Mouse (Mus musculus) cerebellum, postnatal 10 days (tissue): Measurements from ENCODE around the gene Rps6ka5.
A peak's percentile ranks its signal among the peaks of the same experiment; 100 is the strongest.

ENCODE experiments used
- DNase-seq, 2 experiments: peaks; one replicate each; pipeline ENCODE4 v3.0.0; 2021; ENCODE audit warnings: mixed read lengths in 2 of 2

Gene Rps6ka5

DNA sequence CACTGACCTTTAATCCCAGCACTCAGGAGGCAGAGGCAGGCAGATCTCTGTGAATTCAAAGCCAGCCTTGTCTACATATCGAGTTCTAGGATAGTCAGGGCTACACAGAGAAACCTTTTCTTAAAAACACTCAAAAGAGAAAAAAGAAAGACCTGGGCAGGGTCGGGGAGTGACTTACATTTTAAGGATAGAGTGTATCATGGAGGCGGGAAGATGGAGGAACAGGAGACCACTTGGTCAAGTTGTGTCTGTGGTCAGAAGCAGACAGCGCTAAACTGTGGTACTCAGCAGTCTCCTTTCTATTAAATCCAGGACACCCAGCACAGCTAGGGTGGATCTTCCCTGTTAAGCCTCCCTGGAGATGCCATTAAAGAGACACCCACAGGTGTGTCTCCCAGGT lies at the start of gene Rps6ka5:
Rps6ka5 (minus strand) TSS at position 333 of the 400 bp plus-strand sequence.
- no peak for DNase-seq

DNA sequence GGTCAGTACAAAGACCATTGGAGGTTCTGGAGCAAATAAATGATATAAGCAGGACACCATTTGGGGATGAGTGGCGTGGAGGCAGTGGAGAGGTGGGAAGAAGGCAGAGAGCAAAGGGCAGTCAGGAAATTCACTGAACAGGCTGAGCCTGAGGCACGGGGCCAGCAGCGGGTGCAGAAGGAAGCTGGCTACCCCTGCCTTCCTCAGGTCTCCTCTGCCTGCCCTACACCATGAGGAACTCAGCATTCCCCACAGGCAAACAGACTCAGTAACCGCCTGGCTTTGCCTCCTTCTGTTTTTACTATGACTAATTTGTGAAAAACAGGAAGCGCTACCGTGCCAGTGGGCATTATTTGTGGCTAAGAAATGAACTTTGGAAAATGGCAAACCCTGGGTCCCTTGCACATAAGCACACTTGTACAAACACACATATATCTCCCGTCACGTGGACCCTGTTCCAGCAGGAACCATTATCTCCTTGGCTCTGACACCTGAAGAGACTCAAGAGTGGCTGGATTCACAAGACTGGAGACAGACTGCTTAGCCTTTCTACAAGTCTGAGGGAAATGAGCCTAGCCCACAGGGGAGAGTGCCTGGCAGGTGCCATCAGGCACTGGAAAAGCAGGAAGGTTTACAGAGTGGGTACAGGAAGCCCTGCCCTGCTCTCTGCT lies 49.3 kb upstream of the Rps6ka5 start:
- DNase-seq = peak; percentile 31 to 38

DNA sequence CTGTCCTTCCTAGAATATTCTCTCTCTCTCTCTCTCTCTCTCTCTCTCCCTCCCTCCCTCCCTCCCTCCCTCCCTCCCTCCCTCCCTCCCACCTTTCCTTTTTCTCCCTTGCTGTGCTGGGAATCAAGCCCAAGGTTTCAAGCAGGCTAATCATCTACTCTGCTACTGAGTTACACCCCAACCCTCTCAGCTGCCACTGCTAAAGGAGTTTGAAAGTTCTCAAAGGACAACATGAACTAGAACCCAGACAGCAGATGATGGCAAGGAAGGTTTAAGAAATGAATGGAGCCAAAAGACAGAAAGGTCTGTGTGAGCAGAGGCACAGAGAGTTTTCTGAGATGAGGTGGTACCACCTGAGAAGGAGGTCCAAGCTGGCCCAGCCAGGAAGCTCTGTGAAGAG lies 48.5 kb upstream of the Rps6ka5 start:
- DNase-seq = no peak

DNA sequence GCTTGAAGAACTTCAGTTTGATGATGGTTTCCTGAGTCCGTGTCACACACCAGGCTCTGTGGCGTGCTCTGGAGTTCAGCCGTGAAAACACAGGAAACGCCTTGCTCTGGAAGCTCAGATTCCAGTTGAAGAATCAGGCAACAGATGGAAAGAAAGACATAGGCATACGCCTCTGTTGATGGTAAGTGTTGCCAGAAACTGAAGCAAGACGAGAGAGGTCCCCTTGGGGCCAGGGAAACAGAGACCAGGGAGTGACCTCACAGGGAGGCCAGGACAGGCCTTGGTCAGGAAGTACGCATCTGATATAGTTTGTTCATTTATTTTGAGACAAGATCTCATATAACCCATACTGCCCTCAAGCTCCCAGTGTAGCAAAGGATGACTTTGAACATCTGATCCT lies 48.0 kb upstream of the Rps6ka5 start:
- no peak for DNase-seq

DNA sequence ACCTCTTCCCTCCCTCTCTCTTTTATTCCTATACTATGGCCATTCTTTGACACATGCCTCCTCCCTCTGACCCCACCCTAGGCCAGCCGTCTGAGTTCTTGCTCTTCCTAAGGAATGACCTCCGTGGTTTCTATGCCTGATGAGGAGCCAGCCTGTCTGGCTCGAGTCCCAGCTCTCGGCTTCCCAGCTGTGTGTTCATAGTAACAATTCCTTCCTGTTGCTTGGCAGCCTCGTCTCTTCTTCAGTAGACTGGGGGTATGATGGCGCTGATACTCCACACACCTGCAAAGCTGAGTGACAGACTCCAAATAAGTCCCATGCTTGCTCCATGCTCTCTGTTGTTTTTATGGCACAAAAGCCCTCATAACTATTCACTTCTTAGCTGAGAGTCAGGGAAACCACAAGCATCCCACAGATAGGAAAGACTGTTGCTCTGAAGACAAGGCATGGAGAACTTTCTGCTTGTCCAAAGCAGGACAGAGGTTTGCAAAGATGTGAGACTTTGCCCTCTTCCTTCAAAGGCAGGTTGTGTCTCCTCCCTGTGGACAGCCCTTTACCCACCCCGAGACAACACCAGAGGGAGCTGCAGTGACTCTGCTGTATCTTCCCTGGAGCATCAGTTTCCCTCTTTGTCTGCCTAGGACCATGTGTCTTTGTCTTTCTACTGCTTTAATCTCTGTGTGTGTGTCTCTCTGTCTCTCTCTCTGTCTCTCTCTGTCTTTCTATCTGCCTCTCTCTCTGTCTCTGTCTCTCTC lies 45.6 kb upstream of the Rps6ka5 start:
- DNase-seq = peak; percentile 69 to 75

DNA sequence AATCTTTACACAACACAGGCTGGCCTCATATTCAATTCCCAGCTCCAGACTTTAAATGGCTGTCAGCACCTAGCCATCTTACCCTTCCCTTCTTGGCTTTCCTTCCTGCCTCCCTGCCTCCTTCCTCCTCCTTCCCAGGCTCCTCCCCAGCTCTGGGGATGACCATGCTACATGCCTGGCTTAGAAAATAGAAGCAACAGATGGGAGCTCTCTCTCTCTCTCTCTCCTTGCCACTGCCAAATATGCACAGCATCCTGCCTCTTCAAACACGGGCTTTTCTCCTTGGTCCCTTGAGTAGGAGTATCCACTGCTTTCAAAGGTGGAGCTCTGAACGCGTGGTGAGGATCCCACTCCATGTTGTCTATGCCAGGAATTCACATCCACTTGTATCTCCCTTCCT lies 44.0 kb upstream of the Rps6ka5 start:
- no peak for DNase-seq

DNA sequence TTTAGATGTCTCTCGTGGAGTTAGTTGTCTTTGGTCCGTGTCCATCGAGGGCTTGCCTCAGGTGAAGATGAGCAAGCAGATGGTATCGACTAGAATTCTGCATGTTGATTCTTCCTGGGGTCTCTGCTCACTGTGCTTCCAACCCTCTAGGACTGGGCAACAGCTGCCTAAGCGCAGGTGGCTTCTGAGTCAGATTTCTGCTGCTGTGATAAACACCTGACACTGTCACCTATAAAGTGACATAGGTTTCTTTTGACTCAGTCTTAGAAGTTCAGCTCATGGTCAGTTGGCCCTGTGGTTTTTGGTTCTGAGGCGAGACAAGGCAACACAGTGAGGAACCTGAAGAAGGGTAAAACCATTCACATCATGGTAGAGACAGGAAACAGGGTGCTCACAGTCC lies 43.1 kb upstream of the Rps6ka5 start:
- no peak for DNase-seq

DNA sequence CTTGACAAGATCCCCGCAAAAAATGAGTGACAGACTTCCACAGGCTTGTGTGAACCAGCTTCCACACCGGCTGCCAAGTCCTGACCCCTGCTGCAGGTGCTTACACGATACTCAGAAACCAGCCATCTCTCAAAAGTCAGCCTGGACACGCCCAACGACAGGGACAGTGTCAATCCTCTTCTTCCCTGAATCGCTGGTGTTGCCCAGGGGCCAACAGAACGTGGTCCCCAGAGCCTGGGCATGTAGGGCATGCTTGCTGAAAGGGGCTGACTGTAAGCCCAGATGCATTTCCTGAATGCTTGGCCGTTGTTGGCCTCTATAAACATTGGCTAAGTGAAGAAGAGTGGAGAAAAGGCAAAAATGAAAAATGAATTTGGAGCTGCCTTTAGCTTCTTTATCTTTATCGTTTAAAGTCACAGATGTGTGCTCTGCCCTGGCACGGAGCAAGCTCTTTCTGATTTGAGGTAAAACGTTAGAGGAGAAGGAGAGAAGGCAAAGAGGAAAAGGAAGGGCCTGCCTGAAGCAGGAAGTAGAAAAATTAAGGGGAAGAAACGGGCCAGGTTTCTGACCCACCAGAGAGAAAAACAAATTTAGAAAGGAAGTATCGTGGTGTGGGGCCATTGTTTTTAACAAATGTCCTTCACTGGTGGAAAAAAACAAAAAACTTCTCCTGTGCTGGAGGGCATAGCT lies 37.7 kb upstream of the Rps6ka5 start:
- no peak for DNase-seq

DNA sequence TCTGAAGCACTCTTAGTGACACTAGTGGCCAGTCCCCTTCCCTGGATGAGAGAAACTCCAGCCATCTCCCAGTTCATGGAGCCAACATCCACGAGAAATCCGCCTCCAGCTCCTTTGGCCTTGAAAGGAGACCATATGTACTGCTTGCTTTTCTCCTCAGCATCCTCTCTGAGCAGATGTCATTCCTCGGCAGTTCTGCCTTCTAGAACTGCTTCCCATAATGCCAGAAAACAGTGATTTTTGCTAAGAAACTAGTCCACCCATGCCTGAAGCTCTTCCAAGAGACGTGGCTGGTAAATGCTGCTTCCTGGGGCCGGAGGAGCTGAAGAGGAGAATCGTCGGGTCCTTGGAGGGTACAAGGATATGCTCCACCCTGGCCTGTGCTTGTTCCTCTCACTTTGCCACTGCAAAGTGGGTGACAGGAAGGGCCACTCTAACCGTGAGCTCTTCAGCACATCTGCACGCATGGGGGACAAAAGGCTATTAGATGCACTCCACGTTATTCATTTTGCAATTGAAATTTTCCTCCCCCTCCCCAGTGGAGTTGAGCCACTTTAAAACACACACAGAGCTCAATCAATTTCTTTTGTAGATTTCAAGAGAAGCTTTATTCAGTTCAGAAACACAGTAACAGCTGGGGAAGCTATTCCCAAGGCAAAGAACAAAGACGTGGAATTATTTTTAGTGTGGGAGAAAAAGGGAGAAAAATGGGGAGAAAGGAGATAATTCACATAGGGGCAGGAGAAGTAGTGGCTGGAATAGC lies 36.1 kb upstream of the Rps6ka5 start:
- DNase-seq = peak; percentile 44 to 48

DNA sequence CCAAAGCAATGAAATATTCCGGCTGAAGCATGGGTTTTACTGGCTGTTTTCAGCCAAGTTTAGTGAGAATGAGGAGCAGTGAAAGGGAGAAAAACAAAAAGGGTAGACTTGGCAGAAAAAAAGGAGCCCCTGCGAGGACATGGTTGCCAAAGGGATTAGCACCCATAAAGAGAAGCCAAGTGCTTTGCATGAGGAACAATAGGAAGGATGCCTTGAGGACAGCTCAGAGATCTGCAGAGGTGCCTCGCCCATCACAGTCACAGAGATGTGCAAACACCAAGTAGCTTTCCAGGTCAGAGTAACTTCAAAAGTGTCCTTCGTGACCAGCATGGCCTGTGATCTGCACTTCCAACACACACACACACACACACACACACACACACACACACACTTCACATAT lies 30.6 kb upstream of the Rps6ka5 start:
- no peak for DNase-seq

DNA sequence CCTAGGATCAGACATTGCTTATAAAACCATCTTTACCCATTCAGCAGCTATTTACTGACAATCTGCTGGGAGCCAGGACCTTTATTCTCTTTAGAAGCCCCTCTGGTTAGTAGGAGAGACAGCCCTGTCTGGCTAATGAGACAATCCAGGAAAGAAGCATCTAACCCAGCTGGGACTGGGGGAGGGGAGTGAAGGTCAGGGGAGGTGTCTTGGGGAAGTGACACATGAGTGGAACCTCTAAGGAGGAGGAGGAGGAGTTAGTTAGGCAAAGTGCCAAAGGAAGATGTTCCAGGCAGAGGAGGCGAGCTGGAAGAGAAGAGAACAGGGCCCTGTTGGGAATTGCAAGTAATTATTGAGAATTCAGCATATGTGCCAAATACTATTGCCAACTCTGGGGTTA lies 26.9 kb upstream of the Rps6ka5 start:
- peak; percentile 36 to 51 for DNase-seq

DNA sequence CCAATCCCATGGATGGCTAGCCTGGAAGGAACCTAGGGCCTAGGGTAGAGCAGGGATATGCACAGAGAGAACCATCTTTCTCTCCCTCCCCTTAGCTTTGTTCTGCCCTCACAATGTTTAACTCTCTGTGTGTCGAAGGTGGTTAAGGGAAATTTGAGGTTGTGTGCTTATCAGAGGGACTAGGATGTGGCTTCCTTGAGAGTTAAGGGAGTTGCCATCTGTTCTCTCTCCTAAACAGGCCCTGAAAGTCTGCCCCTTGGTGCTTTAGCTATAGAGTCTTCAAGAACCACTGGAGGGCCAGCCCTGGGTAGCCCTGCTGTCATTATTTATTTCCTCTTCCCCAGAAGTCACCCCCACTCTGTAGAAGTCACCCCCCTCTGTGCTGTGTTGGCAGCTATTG lies 26.2 kb upstream of the Rps6ka5 start:
- no peak for DNase-seq

DNA sequence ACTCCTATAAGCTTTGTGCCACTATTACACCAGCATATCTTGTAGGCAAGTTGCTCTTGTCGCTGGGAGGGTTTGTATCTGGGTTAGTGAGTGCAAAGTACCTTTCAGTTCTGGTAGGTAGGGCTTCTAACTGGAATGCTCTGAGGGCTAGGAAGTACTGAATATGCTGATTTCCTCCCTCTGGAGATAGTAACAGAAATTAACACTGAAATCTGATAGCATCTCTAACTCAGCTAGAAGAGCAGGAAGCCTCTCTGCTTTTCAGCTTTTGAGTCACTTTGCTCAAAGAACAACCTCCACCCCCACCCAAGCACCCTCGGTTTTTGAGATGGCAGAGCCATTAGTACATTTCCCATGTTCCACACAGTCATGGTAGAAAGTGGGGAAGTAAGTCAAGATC lies 15.7 kb upstream of the Rps6ka5 start:
- no peak for DNase-seq

DNA sequence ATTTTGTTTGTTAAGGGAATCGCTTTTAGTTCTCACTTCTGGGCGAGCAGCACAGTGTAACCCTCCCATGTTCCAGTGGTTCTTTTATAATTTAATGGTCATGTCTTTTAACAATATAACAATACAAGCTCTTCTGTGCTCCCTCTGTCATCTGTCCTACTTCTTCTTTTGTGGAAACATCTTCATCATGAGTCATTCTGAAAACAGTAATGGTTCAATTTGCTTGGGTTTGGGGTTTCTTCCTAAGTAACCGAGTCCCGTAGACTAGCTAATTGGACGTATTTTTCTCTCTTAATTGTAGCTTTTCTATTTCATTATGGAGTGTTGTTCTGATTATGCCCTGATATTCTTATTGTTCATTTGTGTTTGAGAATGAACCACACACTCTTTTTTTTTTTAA lies 13.5 kb upstream of the Rps6ka5 start:
- no peak for DNase-seq

DNA sequence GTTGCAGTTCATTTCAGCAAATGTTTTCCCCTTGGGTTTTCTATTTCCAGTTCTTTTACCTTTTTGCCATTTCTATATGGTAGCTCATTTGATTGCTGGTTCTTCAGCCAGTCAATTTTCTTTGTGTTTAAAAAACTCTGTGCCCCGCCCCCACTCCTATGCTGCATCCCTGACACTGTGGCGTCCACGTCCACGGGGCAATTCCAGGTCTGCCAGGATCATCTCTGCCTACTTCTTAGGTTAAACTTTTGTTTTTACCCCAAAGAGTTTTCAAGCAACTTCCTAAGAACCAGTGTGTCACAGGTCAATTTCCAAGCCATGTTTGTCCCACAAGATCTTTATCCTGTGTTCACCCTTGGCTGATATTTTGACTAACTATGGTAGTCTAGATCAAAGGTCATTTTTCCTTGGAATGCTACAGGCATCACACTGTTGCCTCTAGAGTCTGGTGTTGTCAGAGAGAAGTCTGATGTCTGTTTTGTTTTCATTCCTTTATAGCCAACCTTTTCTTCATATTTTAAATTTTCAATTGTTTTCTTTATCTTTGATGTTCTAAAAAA lies 12.3 kb upstream of the Rps6ka5 start:
- DNase-seq = no peak

DNA sequence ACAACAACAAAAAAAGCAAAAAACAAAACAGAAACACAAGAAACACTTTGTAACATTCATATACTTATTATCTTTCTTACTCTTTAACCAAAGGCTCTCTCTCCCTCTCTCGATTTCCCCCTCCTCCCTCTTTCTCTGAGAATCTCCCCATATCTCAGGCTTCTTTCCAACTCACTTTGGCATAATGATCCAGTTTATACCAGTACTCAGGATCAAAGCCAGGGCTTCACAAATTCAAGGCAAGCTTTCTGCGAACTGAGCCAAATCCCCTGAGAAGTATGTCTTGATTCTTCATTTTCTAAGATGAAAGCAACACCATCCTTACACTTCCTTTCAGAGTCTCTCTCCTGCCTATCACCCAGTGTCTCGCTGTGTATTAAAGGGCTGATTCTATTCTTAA lies 11.7 kb upstream of the Rps6ka5 start:
- peak; percentile 29 to 35 for DNase-seq

DNA sequence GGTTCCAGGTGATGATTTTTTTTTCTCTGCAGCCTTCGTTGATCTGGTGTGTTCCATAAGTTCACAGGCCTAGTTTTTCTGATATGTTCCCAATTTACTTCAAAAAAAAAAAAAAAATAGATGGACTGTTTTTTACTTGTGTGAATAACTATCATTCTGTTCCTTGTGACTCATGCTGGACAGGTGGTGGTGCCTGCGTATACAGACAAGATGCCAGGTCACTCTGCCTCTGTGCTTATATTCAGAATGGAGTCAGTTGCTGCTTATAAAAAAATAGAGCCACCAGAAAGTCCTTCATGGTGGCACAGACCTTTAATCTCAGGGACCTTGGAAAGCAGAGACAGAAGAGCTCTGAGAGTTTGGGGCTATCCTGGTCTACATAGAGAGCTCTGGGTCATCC lies 8.8 kb upstream of the Rps6ka5 start:
- DNase-seq = no peak

DNA sequence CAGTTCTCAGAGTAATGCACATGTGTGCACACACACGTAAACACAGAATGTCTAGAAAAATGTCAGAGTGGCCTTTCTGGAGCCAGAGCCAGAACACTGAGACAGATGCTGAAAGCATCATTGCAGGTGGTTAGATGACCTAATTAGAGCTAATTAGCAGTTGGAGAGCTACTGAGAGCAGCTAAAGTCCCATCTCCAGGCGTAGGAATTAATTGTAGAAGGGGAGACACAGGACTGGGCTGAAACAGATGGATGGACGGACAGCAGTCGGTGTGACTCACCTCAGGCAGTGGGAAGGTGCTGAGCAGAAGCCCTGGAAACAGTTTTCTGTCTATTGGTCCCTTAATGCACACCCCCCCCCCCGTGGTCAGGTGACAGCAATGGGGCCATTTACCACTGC lies 8.4 kb upstream of the Rps6ka5 start:
- no peak for DNase-seq

DNA sequence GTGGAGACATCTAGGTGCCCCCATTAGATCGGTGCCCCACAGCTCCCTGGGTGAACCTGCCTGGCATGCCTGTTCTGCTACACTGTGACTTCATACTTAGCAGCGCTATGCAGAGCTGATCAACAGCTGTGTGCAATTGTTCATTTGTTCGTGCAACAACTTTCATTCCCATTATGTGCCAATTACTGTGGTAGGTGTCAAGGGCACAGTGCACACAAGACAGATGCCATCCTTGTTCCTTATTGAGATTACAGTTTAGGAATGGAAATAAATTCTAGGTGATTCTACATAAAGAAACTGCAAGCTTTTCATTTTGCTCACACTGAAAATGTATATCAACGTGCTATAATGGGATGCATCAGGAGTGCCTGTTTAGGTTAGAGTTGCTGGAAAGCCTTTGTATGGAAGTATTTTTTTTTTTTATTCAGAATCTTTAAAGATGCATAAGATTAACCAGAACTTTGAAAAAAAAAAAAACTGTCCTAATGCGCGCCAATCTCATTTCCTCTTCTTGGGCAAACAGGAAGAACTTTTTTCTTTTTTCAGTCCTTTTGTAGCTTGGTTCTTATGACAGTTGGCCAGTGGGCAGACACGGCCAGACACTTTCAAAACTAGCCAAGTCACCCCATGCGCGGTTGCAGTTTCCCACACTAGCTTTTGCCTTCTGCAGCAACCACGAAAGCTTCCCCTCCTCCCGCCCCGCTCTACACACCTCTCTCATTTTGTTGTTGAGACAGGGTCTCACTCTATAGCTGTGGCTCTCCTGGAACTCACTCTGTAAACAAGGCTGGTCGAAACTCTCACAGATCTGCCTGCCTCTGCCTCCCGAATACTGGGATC lies 2.1 kb upstream of the Rps6ka5 start:
- DNase-seq = peak in 1 of 2 experiments; percentile 24

DNA sequence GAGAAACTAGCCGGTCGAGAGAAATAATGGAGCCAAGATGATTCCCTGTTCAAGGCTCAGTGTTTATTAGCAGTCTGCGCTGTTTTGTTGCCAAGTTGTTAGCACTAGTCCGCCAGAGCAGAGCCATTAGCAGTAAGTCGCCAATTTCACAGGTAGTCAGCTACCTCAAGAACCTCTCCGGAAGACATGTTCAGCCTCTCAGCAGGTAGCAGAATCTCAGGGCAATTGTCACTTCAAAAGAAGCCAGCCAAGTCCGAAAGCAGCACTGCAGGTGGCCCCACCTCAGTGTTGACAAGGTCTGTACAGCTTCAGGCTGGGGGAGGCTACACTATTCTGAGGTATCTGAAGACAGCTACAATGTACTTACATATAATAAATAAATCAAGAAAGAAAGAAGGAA lies 1.1 kb upstream of the Rps6ka5 start:
- DNase-seq = peak in 1 of 2 experiments; percentile 14

DNA sequence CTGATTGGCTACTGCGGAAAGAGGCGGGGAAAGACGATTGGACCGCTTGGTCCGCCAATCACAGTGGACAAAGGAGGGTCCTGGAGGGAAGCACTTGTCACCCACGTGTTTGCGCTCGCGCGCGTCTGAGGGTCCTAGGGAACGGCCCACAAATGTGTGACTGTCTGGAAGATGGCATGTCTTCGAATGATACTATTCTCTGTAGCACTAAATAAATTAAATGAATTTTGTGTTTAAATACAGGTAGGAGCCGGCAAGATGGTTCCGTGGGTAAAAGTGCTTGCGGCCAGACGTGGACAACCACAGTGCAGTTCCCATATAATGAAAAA lies 1.4 kb downstream of the Rps6ka5 start:
- no peak for DNase-seq
